Mouse (Mus musculus): ENCODE results near the gene Fancc.

GRCm38 (mm10) chr13:63304124-63304792, 192.8 kb downstream of the Fancc start:
- TF ChIP-seq POLR2A (IDR thresholded peaks at IDR 0.05; ENCODE audit: low read depth, low read length) (no peak), CTCF (conservative IDR thresholded peaks at IDR 0.05; ENCODE audit: insufficient read depth, insufficient read length, low read depth, low read length) (no peak)

Measured in kidney, adult 2 months (tissue).